Comparison of ENCODE assay signal across 9 mouse cellular contexts in the genomic region with DNA sequence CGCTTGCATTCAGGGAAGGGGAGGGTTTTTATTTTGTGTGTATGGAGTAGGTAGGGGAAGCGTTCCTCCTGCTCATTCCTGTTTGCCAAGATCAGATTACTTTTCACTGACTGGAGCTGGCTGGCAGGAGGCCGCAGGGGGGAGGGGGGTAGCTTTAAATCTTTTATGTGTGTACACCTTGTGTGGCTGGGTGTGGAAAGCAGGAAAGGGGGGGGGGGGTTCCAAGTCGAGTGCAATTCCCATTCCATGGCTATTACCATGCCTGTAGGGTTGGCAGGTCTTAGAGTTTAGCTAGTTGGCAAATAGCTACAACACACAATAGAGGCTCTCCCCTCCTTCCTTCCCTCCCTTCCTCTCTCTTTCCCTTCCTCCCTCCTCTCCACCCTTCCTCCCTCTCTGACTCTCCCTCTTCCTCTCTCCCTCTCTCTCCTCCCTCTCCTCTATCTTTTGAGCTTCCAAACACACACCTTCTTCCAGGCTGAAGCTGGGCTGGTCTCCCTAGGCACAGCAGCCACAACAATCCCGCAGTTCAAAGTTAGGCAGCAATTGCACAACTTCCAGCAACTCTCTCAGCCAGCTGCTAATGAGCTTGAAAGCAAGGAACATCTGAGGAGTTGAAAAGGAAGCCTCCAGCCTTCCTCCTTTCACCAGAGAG. TPM values are rescaled to one million over a fixed set of nuclear protein-coding genes. Genes with fewer than 3 reads are reported as not detected.
DNase-seq lines count a peak whose midpoint lies in the region; ATAC-seq lines count a peak whose summit lies in the region.
"Had no signal": no experiment of that assay in that cellular context is flagged by ENCODE, and none has a peak within 500 bp of the region (broad histone marks: within the 10 kb centered on the region; RNA-seq: fewer than 3 reads in every experiment).

A gene (plus strand): TSS at position 416 of the 655 bp plus-strand sequence.

- no peaks in the 10 kb centered on the region for H3K36me3 ChIP-seq in forebrain, embryonic 10.5 days (replicated peaks)
- no peaks in the 10 kb centered on the region for H3K36me3 ChIP-seq in limb, embryonic 11.5 days (ENCODE audit: control insufficient read depth, insufficient read depth, low read length)
- no peaks in the 10 kb centered on the region for H3K36me3 ChIP-seq in midbrain, embryonic 14.5 days (ENCODE audit: control insufficient read depth, insufficient read depth, low read length)

- H3K27ac ChIP-seq in forebrain, embryonic 10.5 days, result peak within 1 kb of the TSS; percentile 76
- peak within 1 kb of the TSS; percentile 80 for H3K27ac ChIP-seq in limb, embryonic 11.5 days (replicated peaks; ENCODE audit: low read depth, low read length)
- H3K27ac ChIP-seq in midbrain, embryonic 14.5 days (replicated peaks; ENCODE audit: low read depth, low read length), result no peak within 1 kb of the TSS

- ATAC-seq in common myeloid progenitor, adult 5-6 weeks (replicated peaks; ENCODE audit: low read depth, poor library complexity, severe bottlenecking), result peak; percentile 79
- ATAC-seq in hematopoietic stem cell, adult 5-6 weeks (replicated peaks in 1 of 2; ENCODE audit: insufficient read depth in 1 of 2, low FRiP score in 2 of 2, low TSS enrichment in 1 of 2, low read depth in 1 of 2, poor library complexity in 2 of 2, severe bottlenecking in 2 of 2), result peak; percentile 31 to 34; a peak in 2 of 4 replicates
- peak; percentile 97 for ATAC-seq in limb, embryonic 11.5 days (ENCODE audit: insufficient number of reproducible peaks, low FRiP score, low TSS enrichment, low read depth)
- peak; percentile 67 for ATAC-seq in midbrain, embryonic 14.5 days (ENCODE audit: low FRiP score, low TSS enrichment)
- ATAC-seq in megakaryocyte-erythroid progenitor cell, adult 5-6 weeks (replicated peaks; ENCODE audit: low FRiP score, low TSS enrichment, poor library complexity, severe bottlenecking), result no peak

- H3K9me3 ChIP-seq in forebrain, embryonic 10.5 days, result no peaks in the 10 kb centered on the region
- no peaks in the 10 kb centered on the region for H3K9me3 ChIP-seq in limb, embryonic 11.5 days (ENCODE audit: control insufficient read depth, low read length)
- no peaks in the 10 kb centered on the region for H3K9me3 ChIP-seq in midbrain, embryonic 14.5 days (ENCODE audit: control insufficient read depth, low read length)
- H3K9me3 ChIP-seq: megakaryocyte, embryonic 14.5 days had no signal

- H3K4me2 ChIP-seq in limb, embryonic 11.5 days (ENCODE audit: low read depth, severe bottlenecking), result peak within 1 kb of the TSS; percentile 42
- no peak within 1 kb of the TSS for H3K4me2 ChIP-seq in midbrain, embryonic 14.5 days (ENCODE audit: low read length)

- DNase-seq in forebrain, embryonic 10.5 days (ENCODE audit: extremely low spot score, low spot score), result peak; percentile 30
- peak; percentile 75 for DNase-seq in limb, embryonic 11.5 days (ENCODE audit: low spot score)
- DNase-seq in midbrain, embryonic 14.5 days, result no peak
- no peak for DNase-seq in frontal cortex, postnatal 10 days (ENCODE audit: low spot score in 2 of 2)
- DNase-seq in left cerebral cortex, adult 8-10 months (ENCODE audit: low spot score in 2 of 2), result no peak

- H3K4me1 ChIP-seq in forebrain, embryonic 10.5 days, result peaks cover 18% of the 10 kb centered on the region
- peaks cover 2% of the 10 kb centered on the region; the same call in 1 of the 2 replicates for H3K4me1 ChIP-seq in limb, embryonic 11.5 days (ENCODE audit: control insufficient read depth, insufficient read depth, low read length)
- H3K4me1 ChIP-seq in midbrain, embryonic 14.5 days (ENCODE audit: control insufficient read depth, insufficient read depth, low read length), result no peaks in the 10 kb centered on the region
- H3K4me1 ChIP-seq: megakaryocyte, embryonic 14.5 days had no signal

- peak within 1 kb of the TSS; percentile 10; the same call in 1 of the 2 replicates for H3K4me3 ChIP-seq in forebrain, embryonic 10.5 days
- peak within 1 kb of the TSS; percentile 21 for H3K4me3 ChIP-seq in limb, embryonic 11.5 days (ENCODE audit: low read depth, low read length)
- no peak within 1 kb of the TSS for H3K4me3 ChIP-seq in midbrain, embryonic 14.5 days (replicated peaks; ENCODE audit: low read depth, low read length)
- H3K4me3 ChIP-seq: megakaryocyte, embryonic 14.5 days had no signal

- no peaks in the 10 kb centered on the region for H3K27me3 ChIP-seq in forebrain, embryonic 10.5 days (ENCODE audit: poor library complexity, severe bottlenecking)
- H3K27me3 ChIP-seq in limb, embryonic 11.5 days (ENCODE audit: control insufficient read depth, insufficient read depth, low read length), result no peaks in the 10 kb centered on the region
- H3K27me3 ChIP-seq in midbrain, embryonic 14.5 days (ENCODE audit: control insufficient read depth, insufficient read depth, low read length), result no peaks in the 10 kb centered on the region
- H3K27me3 ChIP-seq: megakaryocyte, embryonic 14.5 days had no signal

- peak within 1 kb of the TSS; percentile 43; the same call in 1 of the 2 replicates for H3K9ac ChIP-seq in limb, embryonic 11.5 days (ENCODE audit: low read length)
- no peak within 1 kb of the TSS for H3K9ac ChIP-seq in midbrain, embryonic 14.5 days (replicated peaks; ENCODE audit: low read length)

- WGBS in forebrain, embryonic 10.5 days, result 10% methylated on average over 4 of the region's 5 CpGs
- 0% methylated on average over 5 of the region's 5 CpGs for WGBS in limb, embryonic 11.5 days
- 18% methylated on average over 5 of the region's 5 CpGs for WGBS in midbrain, embryonic 14.5 days

RNA-seq across cellular contexts. Expression of the gene that starts here (rescaled TPM):
- not detected in 2 replicates for total RNA-seq in common myeloid progenitor, adult 5-6 weeks (2017)
- 0.41 and 0.83 TPM in 2 replicates for polyA plus RNA-seq in forebrain, embryonic 10.5 days (2016; fragmentation: Nextera tagmentation; extraction: Ambion mirVana)
- 0.31 TPM in 1 of 2 replicates, not detected in the other for total RNA-seq in hematopoietic stem cell, adult 5-6 weeks (2017)
- 4.5 and 5.7 TPM in 2 replicates for polyA plus RNA-seq in limb, embryonic 11.5 days (2014; fragmentation: Nextera tagmentation; extraction: Ambion mirVana)
- polyA plus RNA-seq in midbrain, embryonic 14.5 days (2014; fragmentation: Nextera tagmentation; extraction: Ambion mirVana), result 0.70 and 1.9 TPM in 2 replicates
- 1 to 10 TPM; 1.8 to 2.2 (median 2.1) TPM for total RNA-seq in left cerebral cortex, adult 8-10 months (2022)
- total RNA-seq in megakaryocyte-erythroid progenitor cell, adult 5-6 weeks (2014; fragmentation: Nextera tagmentation), result not detected in 2 replicates
- total RNA-seq in megakaryocyte-erythroid progenitor cell, adult 5-6 weeks (2017), result not detected in 2 replicates

Comparison
In these comparisons a context has a peak if more than half of its experiments do, and no peak if none do; other contexts are left out.
1. Peak in ATAC-seq in common myeloid progenitor, adult 5-6 weeks; RNA of the gene not detected or under 1 TPM.
2. Peak in DNase-seq, H3K4me3 ChIP-seq and H3K27ac ChIP-seq in forebrain, embryonic 10.5 days; RNA of the gene not detected or under 1 TPM.
3. Peak in ATAC-seq in hematopoietic stem cell, adult 5-6 weeks; RNA of the gene not detected or under 1 TPM.